Mouse (Mus musculus) lung, adult 2 months (tissue): ENCODE data around the gene Slamf9.

Source experiments
- CTCF ChIP-seq: fragments of 200-500 bp; IDR thresholded peaks from 2 replicates; pipeline ENCODE4 v1.5.1; 2011; ENCODE audit warnings: mild to moderate bottlenecking, low read length, control low read depth; ENCODE audit not compliant: insufficient read depth
- POLR2A ChIP-seq: fragments of 200-500 bp; IDR thresholded peaks from 2 replicates; pipeline ENCODE4 v1.6.1; 2011; ENCODE audit warnings: low read depth, mild to moderate bottlenecking, control low read depth, low read length, borderline replicate concordance; ENCODE audit errors: extremely low read depth

DNA sequence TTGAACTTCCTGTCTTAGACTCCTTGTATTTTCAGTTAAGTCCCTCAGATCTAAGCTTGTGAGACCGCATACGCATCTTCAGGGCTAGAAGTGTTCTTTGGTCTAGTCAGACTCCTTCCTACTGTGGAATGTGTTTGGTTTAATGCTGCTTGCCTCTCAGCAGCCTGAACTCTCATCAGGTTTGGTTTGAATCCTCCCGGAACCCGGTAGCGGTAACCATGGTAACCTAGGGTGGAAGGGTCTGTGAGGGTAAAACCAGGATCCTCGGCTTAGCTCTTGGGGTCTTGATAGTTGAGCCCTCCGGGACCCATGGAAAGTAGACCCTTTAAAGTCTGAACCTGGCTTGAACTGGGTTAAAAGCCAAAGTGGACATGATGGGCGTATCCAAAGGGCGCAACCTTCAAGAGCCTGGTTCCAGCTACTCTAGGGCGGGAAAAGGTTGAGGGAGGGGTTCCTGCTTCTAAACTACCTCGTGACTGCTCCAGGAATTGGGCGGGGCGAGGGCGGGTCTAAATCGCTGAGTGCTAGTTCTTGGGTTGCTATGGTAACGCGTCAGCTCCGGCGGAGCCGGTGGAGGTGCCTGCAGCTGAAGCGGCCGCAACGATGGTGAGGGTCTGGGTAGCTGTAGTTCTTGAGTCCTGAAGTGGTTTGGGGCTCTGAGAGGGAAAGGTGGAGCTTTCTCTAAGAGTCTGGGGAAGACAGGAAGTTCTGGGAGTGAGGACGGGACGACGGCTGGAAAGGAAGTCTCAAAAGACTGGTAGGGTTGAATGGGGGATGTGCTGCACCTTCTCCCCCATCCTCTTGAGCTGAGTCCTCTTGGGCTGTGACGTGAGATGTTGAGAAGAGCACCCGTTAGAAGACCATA lies 45.6 kb downstream of the Slamf9 start, which contains the start of gene Cfap45:
- TF ChIP-seq CTCF (no peak), POLR2A (no peak)
